Mouse (Mus musculus) lung, postnatal 25 days (tissue): ENCODE results near the gene Eepd1.

Experiments used
- DNase-seq: peaks from one replicate; pipeline ENCODE4 v3.0.0; 2022; ENCODE audit warnings: low spot score

The Eepd1 gene

DNA sequence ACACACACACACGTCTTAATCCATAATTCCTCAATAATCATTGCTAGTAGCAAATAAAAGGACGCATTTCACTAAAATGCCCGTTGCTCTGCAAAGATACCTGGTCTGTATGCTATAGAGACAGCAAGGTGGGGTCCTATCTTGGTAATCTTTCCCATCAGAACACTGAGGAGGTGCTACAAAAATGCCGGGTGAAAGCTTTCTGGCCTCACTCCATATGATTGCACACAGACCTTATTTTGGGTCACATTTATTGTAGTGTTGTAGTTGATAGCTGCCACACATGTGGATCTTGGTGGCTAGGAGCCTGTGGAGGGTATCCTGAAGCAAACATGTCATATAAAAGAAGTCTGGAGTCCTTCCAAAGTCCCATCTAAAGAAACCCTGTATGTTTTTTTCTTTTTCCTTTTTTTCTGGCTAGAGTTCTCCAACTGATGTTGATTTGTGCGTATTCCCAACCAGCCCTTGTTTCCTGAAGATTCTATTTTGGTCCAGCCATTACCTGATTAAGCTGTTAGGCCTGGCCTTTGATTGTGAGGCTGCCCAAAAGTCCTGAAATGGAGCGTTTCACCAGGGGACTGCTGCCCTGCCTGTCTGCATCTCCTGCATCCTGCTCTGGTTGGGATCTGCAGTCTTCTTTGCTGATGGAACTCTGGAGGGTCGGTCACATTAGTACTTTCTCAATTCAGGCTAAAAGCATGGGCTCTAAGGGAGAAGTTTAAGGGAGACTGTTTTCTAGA is 8.0 kb downstream of the Eepd1 start:
- DNase-seq: no peak

- DNase-seq: no peak
These were observed 9.2 kb downstream of the Eepd1 start for GRCm38 (mm10) chr9:25490278-25491145.

GRCm38 (mm10) chr9:25493918-25494317 is 12.6 kb downstream of the Eepd1 start:
- no peak for DNase-seq

GRCm38 (mm10) chr9:25495601-25496000 is 14.3 kb downstream of the Eepd1 start:
- DNase-seq: no peak

- no peak for DNase-seq
These were observed 14.8 kb downstream of the Eepd1 start for GRCm38 (mm10) chr9:25496196-25496595.

DNA sequence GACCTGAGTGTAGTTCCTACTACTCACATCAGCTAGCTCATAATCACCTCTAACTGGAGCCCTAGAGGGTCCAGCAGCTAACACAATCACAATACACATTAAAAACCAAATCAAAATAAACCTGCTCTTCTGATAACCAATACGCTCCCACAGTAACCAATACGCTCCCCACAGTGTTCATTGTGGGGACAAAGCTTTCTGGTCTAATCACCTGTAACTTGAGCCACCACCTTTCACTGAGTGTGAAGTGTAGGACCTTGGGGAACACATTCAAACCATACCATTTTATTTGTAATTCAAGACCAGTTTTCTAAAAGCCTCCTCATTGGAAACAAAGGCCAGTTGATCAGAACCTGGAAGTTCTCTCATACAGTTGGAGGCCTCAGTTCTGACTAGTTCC is 15.4 kb downstream of the Eepd1 start:
- DNase-seq: no peak

GRCm38 (mm10) chr9:25498770-25499169 is 17.4 kb downstream of the Eepd1 start:
- DNase-seq: no peak

GRCm38 (mm10) chr9:25499306-25499705 is 18.0 kb downstream of the Eepd1 start:
- DNase-seq: no peak

- no peak for DNase-seq
These were observed 18.7 kb downstream of the Eepd1 start for GRCm38 (mm10) chr9:25500031-25500430.

DNA sequence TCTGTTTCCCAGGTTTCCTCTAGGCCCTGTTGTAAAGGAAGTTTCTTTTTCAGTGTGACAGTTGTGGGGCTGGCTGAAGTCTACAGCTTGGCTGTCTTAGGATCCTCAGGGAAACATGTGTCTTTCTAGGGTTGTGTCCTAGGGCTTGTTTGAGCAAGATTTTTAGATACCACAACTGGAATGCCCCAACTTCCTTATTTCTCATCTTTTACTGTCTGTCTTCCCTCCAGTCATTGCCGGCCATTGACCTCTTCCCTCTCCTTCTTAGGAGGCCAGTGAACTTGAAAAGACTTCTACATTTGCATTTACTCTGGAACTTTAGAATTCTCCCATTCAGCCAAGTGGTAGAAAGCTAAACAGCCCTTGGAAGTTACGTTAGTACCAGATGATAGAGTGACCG is 27.5 kb downstream of the Eepd1 start:
- DNase-seq: no peak

DNA sequence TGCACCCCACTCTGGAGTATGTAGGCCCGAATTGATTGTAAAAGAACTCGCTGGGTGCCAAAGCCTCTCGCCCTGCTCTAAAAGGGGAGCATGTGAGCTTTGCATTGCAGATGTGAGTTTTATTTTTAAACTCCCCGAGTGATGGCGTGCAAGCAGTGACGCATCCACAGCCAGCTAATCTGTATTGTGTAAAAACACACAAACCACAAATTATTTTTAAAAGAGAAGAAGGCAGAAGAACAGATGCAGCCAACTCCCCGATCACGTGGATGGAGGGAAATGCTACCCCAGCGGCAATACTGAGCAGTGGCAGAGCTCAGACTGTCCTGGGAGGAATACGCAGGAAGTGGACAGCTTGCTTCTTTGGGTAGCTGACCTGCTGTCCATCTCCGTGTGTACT is 29.2 kb downstream of the Eepd1 start:
- DNase-seq: peak; percentile 51

DNA sequence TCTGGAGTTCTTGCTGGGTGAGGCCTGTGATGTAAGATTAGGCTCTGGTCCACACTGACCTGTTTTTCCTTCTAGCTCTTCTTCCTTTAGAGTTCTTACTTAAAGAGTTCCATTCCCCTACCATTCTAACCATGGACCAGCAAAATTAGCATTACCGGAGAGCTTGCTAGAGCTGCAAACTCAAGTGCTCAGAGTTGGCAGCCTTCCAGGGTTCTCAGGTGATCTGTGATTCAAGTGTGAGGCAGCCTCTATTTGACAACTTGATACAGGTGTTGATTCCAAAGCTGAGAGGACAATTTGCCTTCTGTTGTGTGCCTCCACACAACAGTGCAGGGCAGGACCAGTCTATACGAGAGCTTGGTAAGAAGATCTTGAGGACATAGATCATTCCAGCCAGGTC is 31.7 kb downstream of the Eepd1 start:
- peak; percentile 68 for DNase-seq

- DNase-seq: no peak
These were observed 32.2 kb downstream of the Eepd1 start for GRCm38 (mm10) chr9:25513556-25513955.

DNA sequence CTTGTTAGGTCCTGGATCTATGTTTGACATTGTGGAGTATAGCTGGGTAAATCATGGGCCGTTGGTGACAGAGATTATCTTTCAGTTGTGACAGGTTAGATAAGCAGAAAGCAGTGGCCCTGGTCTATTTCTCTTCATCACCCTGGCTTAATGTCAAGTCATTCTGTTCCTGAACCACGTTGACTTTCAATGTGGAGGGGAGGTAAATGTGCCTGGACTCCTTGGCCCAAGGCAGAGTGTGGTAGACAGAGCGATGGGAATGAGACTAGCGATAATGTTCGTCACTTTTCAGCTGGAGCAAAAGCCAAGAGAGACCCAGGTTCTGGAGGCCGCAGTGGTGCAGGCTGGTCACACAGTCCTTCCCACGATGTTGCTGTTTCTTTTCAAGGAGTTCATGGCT is 35.3 kb downstream of the Eepd1 start:
- no peak for DNase-seq

DNA sequence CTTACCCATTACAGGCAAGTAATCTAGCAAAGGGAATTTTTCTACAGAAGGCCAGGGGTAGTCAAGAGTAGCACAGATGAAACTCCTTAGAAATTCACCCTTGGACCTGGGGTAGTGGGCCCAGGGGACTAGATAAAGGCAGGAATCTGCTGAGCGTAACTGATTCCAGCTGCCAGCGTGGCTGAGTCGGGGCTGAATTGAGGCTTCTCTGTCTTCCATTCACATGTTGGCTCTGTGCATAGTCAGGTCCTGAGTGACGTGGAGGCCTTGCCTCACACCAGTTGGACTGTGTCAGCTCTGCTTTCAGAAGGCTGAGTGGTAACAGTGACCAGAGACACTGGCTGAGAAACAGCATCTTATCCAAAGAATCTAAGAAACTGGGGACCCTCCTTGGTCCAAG is 36.6 kb downstream of the Eepd1 start:
- DNase-seq: no peak

GRCm38 (mm10) chr9:25519193-25519592 is 37.8 kb downstream of the Eepd1 start:
- no peak for DNase-seq

- DNase-seq: no peak
These were observed 39.5 kb downstream of the Eepd1 start for GRCm38 (mm10) chr9:25520826-25521225.

GRCm38 (mm10) chr9:25521825-25522224 is 40.5 kb downstream of the Eepd1 start:
- no peak for DNase-seq

DNA sequence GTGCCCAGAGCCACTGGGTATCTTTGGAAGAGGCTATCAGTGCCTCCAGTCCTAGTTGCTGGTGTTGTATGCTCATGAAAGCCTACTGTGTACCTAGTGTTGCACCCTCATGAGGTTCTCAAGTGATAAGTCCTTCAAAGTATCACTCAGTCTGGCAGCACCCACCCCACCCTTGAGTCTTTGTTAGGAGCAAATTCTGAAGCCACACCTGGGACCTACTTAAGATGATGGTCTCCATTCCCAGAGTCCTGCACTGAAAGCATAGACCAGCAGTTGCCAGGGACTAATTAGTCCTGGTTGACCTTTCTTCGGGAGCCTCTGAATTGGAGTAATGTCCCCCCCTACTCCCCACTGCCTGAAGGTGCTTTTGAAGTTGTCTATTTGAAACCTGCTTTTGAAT is 45.2 kb downstream of the Eepd1 start:
- DNase-seq: no peak

GRCm38 (mm10) chr9:25526927-25527337 is 45.6 kb downstream of the Eepd1 start:
- DNase-seq: no peak

DNA sequence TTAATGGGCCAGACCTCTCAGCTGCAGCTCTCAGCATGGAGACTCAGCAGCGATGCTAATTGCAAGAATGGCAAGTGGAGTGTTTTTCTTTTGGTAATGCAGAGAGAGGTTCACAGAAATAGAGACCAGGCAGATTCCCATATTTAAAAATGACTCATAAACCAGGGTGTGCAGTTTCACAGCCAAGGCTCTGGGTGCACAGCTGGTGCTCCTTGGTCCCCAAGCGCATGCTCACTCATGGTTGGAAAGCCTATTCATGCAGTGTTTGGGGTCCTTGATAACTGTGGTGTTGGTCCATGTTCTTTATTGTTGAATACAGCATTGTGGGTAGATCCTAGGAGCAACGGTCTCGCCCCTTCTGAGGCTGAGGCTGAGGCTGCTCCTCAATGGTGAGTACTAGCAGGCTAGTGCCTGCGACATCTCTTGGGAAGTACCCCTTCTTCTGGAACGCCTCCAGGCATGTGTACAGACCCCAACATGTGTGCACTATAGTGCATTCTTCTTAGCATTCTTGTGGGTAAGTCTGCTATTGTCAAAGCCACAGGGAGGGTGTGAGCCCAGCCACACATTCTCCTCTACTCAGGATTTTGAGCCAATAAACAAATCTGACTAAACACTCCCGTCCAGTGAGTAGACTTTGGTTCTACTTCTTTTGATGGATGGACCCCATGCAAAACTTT is 46.2 kb downstream of the Eepd1 start:
- DNase-seq: no peak

DNA sequence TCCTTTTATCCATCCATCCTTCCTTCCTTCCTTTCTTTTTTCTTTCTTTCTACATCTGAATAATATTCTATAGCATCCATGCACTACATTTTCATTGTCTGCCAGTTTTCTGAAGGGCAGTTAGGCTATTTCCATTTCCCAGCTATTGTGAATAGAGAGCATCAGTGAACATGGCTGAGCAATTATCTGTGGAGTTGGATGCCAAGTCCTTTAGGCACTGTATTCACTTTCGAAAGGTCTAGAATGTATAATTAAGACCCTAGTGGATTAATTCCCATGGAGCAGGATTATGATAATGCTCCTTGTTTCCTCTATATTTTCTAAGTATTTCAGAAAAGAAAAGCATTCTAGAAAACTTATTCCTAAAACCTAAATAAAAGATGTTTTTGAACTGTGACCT is 50.3 kb downstream of the Eepd1 start:
- no peak for DNase-seq

GRCm38 (mm10) chr9:25532105-25532504 is 50.8 kb downstream of the Eepd1 start:
- DNase-seq: no peak
